In the genomic region with DNA sequence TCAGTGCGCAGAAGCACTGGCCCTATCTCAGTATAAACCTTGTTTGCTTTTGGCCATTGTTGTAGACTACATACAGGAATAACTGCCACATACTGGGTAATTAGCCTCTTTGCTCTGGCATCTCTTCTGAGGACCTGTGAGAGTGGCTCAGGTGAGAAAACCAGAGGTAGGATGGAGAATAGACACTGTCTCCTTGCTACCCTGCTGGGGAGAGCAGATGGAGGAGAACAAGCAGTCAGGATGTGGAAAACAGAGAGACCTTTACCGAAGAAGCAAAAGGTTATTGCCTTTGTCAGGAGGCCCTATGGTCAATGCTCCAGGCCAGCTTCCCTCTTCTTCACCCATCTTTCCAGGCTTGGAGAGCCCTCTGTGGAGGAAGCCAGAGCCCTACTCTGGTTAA, we compare ENCODE assay signal across 14 mouse cellular contexts.
DNase-seq lines count a peak whose midpoint lies in the region; ATAC-seq and TF ChIP-seq lines count a peak whose summit lies in the region.
"Had no signal": no experiment of that assay in that cellular context is flagged by ENCODE, and none has a peak within 500 bp of the region (broad histone marks: within the 10 kb centered on the region; RNA-seq: fewer than 3 reads in every experiment).

No protein-coding gene starts in this region.

- H3K36me3 ChIP-seq in hindbrain, embryonic 11.5 days (ENCODE audit: control insufficient read depth, insufficient read depth, low read length) = no peaks in the 10 kb centered on the region
- no peaks in the 10 kb centered on the region for H3K36me3 ChIP-seq in hindbrain, postnatal 0 days (ENCODE audit: insufficient read depth, low read length)
- H3K36me3 ChIP-seq in stomach, embryonic 15.5 days = no peaks in the 10 kb centered on the region
- no peaks in the 10 kb centered on the region for H3K36me3 ChIP-seq in stomach, postnatal 0 days (ENCODE audit: control insufficient read depth, insufficient read depth, low read length)
- no peaks in the 10 kb centered on the region for H3K36me3 ChIP-seq in hindbrain, embryonic 13.5 days

- 81% methylated on average over 2 of the region's 2 CpGs for WGBS in hindbrain, embryonic 11.5 days
- 70% methylated on average over 2 of the region's 2 CpGs for WGBS in hindbrain, postnatal 0 days
- 91% methylated on average over 2 of the region's 2 CpGs for WGBS in stomach, embryonic 15.5 days
- 88% methylated on average over 2 of the region's 2 CpGs for WGBS in stomach, postnatal 0 days
- 86% methylated on average over 2 of the region's 2 CpGs for WGBS in hindbrain, embryonic 13.5 days

- intact Hi-C loops in left cerebral cortex, postnatal 4 days (cut with DNase I) = no loop called here

- no peak for TF ChIP-seq CTCF in hindbrain, postnatal 0 days (IDR thresholded peaks at IDR 0.05; ENCODE audit: low read depth)
- TF ChIP-seq CTCF in stomach, postnatal 0 days (IDR thresholded peaks at IDR 0.05; ENCODE audit: low read depth) = no peak

- peaks cover 25% of the 10 kb centered on the region for H3K4me1 ChIP-seq in hindbrain, embryonic 11.5 days (replicated peaks; ENCODE audit: control insufficient read depth, insufficient read depth, low read length)
- H3K4me1 ChIP-seq in hindbrain, postnatal 0 days (ENCODE audit: insufficient read depth, low read length) = 0 out of 2 replicates have a peak, but pooled peaks cover 4% of the 10 kb centered on the region
- peaks cover 43% of the 10 kb centered on the region for H3K4me1 ChIP-seq in stomach, embryonic 15.5 days
- peaks cover 2% of the 10 kb centered on the region; the same call in 1 of the 2 replicates for H3K4me1 ChIP-seq in stomach, postnatal 0 days (replicated peaks; ENCODE audit: control insufficient read depth, insufficient read depth)
- peaks cover 41% of the 10 kb centered on the region for H3K4me1 ChIP-seq in hindbrain, embryonic 13.5 days (replicated peaks)

- H3K27me3 ChIP-seq in hindbrain, embryonic 11.5 days (ENCODE audit: control insufficient read depth, insufficient read depth, low read length) = peaks cover 72% of the 10 kb centered on the region
- H3K27me3 ChIP-seq in hindbrain, postnatal 0 days (ENCODE audit: insufficient read depth, low read length) = peaks cover 36% of the 10 kb centered on the region
- H3K27me3 ChIP-seq in stomach, embryonic 15.5 days (replicated peaks) = no peaks in the 10 kb centered on the region
- H3K27me3 ChIP-seq in stomach, postnatal 0 days (ENCODE audit: control insufficient read depth, insufficient read depth, low read length) = no peaks in the 10 kb centered on the region
- H3K27me3 ChIP-seq in hindbrain, embryonic 13.5 days = peaks cover 81% of the 10 kb centered on the region

- peak overlapping the region; percentile 3 for H3K27ac ChIP-seq in hindbrain, embryonic 11.5 days (ENCODE audit: low read depth, low read length)
- H3K27ac ChIP-seq in hindbrain, postnatal 0 days = no peak overlapping the region
- 0 out of 2 replicates have a peak overlapping the region, but pooled peaks have one; percentile 63 for H3K27ac ChIP-seq in stomach, embryonic 15.5 days
- no peak overlapping the region for H3K27ac ChIP-seq in stomach, postnatal 0 days (replicated peaks)
- H3K27ac ChIP-seq in hindbrain, embryonic 13.5 days = peak overlapping the region; percentile 75; the same call in 1 of the 2 replicates
- H3K27ac ChIP-seq: gastrocnemius, adult 2 months had no signal

- no peaks in the 10 kb centered on the region for H3K9me3 ChIP-seq in hindbrain, embryonic 11.5 days (ENCODE audit: control insufficient read depth, low read length)
- H3K9me3 ChIP-seq in hindbrain, postnatal 0 days (ENCODE audit: low read length) = no peaks in the 10 kb centered on the region
- H3K9me3 ChIP-seq in stomach, embryonic 15.5 days = no peaks in the 10 kb centered on the region
- no peaks in the 10 kb centered on the region for H3K9me3 ChIP-seq in stomach, postnatal 0 days (ENCODE audit: control insufficient read depth, low read length)
- no peaks in the 10 kb centered on the region for H3K9me3 ChIP-seq in hindbrain, embryonic 13.5 days

- no peak for ATAC-seq in hindbrain, embryonic 11.5 days (ENCODE audit: low FRiP score)
- ATAC-seq in hindbrain, postnatal 0 days = no peak
- ATAC-seq in stomach, embryonic 15.5 days (ENCODE audit: insufficient read depth, low FRiP score, low read depth) = no peak
- no peak for ATAC-seq in stomach, postnatal 0 days (ENCODE audit: low FRiP score, low TSS enrichment)
- ATAC-seq in hindbrain, embryonic 13.5 days (ENCODE audit: low FRiP score) = no peak
- no peak for ATAC-seq in megakaryocyte progenitor cell, adult 5-6 weeks (replicated peaks; ENCODE audit: poor library complexity)

- H3K4me2 ChIP-seq in hindbrain, embryonic 11.5 days (replicated peaks; ENCODE audit: low read depth, low read length) = no peak overlapping the region
- no peak overlapping the region for H3K4me2 ChIP-seq in hindbrain, postnatal 0 days (ENCODE audit: low read depth, low read length)
- H3K4me2 ChIP-seq in stomach, embryonic 15.5 days = no peak overlapping the region
- H3K4me2 ChIP-seq in stomach, postnatal 0 days (replicated peaks; ENCODE audit: low read depth) = no peak overlapping the region
- H3K4me2 ChIP-seq in hindbrain, embryonic 13.5 days = no peak overlapping the region

- no peak for DNase-seq in hindbrain, embryonic 11.5 days (ENCODE audit: low spot score)
- no peak for DNase-seq in hindbrain, postnatal 0 days (ENCODE audit: low spot score)
- DNase-seq in stomach, postnatal 0 days (ENCODE audit: low spot score) = no peak
- DNase-seq in left cerebral cortex, postnatal 4 days = no peak
- no peak for DNase-seq in spleen, adult 12 weeks (ENCODE audit: low spot score)
- DNase-seq: gastrocnemius, adult 2 months; kidney, adult 2 months; liver; lung, postnatal 14 days; right cerebral cortex, postnatal 14 days; thymus, postnatal 36 days had no signal

- TF ChIP-seq EP300 in stomach, postnatal 0 days (optimal IDR thresholded peaks at IDR 0.05) = no peak

- H3K4me3 ChIP-seq in hindbrain, embryonic 11.5 days (ENCODE audit: low read depth, low read length) = no peak overlapping the region
- no peak overlapping the region for H3K4me3 ChIP-seq in hindbrain, postnatal 0 days (ENCODE audit: low read length)
- no peak overlapping the region for H3K4me3 ChIP-seq in stomach, embryonic 15.5 days (replicated peaks)
- H3K4me3 ChIP-seq in stomach, postnatal 0 days (ENCODE audit: low read depth, low read length) = no peak overlapping the region
- H3K4me3 ChIP-seq in hindbrain, embryonic 13.5 days = no peak overlapping the region
- H3K4me3 ChIP-seq: gastrocnemius, adult 2 months had no signal

- no peak overlapping the region for H3K9ac ChIP-seq in hindbrain, embryonic 11.5 days (ENCODE audit: low read depth, low read length)
- H3K9ac ChIP-seq in hindbrain, postnatal 0 days (replicated peaks; ENCODE audit: low read length) = no peak overlapping the region
- H3K9ac ChIP-seq in stomach, embryonic 15.5 days = no peak overlapping the region
- no peak overlapping the region for H3K9ac ChIP-seq in stomach, postnatal 0 days (ENCODE audit: low read length)
- no peak overlapping the region for H3K9ac ChIP-seq in hindbrain, embryonic 13.5 days

Comparison
In these comparisons a context has a peak if more than half of its experiments do, and no peak if none do; other contexts are left out.
1. H3K27ac ChIP-seq: peak in hindbrain, embryonic 11.5 days (single experiment), stomach, embryonic 15.5 days (single experiment) and hindbrain, embryonic 13.5 days (single experiment); none in hindbrain, postnatal 0 days (single experiment) and stomach, postnatal 0 days (single experiment).